Mouse (Mus musculus): ENCODE measurements around the gene Hoxb4. TPM values are rescaled to one million over a fixed set of nuclear protein-coding genes. Genes with fewer than 3 reads are reported as not detected.
A peak's percentile ranks its signal among the peaks of the same experiment; 100 is the strongest.

Gene Hoxb4
- polyA plus RNA-seq, 1 experiment from 2014 or later, result 4.1 TPM

GRCm38 (mm10) chr11:96353522-96353841 is 35.4 kb downstream of the Hoxb4 start:
- WGBS, result under 1% methylated on average over 14 of the region's 14 CpGs
- Histone ChIP-seq H3K9me3 (ENCODE audit: low read length) (no peaks in the 10 kb centered on the region), H3K4me2 (replicated peaks; ENCODE audit: low read depth, low read length) (peak overlapping the region; percentile 80), H3K4me3 (ENCODE audit: low read length) (peak overlapping the region; percentile 73), H3K9ac (replicated peaks; ENCODE audit: low read length) (peak overlapping the region; percentile 99), H3K27me3 (ENCODE audit: insufficient read depth, low read length) (no peaks in the 10 kb centered on the region), H3K36me3 (ENCODE audit: insufficient read depth, low read length) (0 out of 2 replicates have a peak, but pooled peaks cover 5% of the 10 kb centered on the region), H3K4me1 (ENCODE audit: insufficient read depth, low read length) (peaks cover 39% of the 10 kb centered on the region), H3K27ac (ENCODE audit: low read length) (peak overlapping the region; percentile 99)
- ATAC-seq (ENCODE audit: low FRiP score, low TSS enrichment), result no peak

GRCm38 (mm10) chr11:96353939-96354338 is 35.9 kb downstream of the Hoxb4 start:
- 3% methylated on average over 8 of the region's 8 CpGs for WGBS

DNA sequence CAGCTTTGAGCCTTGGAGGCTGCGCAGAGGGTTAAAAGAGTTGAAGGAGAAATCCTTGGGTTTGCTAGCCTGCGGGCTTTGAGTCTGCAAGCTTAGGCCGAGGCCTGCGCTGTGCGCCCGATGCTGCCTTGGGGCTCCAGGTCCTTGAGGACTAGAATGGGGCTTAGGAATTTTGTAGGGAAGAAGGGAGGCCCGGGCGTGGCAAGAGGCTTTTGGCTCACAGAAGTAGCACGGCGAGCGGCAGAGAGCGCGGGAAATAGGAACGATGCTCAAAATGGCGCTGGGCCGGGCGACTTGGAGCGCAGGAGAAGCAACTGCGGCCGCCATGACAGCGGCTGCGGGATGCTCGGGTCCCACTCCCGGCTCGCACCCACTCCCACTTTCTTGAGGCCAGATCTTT is 36.3 kb downstream of the Hoxb4 start:
- WGBS, result under 1% methylated on average over 25 of the region's 25 CpGs
- H3K4me3 ChIP-seq (ENCODE audit: low read length), result peak overlapping the region; percentile 73
- H3K36me3 ChIP-seq (ENCODE audit: insufficient read depth, low read length), result 0 out of 2 replicates have a peak, but pooled peaks cover 5% of the 10 kb centered on the region
- H3K4me1 ChIP-seq (ENCODE audit: insufficient read depth, low read length), result peaks cover 30% of the 10 kb centered on the region
- H3K4me2 ChIP-seq (replicated peaks; ENCODE audit: low read depth, low read length), result peak overlapping the region; percentile 80
- no peak for ATAC-seq (ENCODE audit: low FRiP score, low TSS enrichment)
- no peaks in the 10 kb centered on the region for H3K9me3 ChIP-seq (ENCODE audit: low read length)
- H3K9ac ChIP-seq (replicated peaks; ENCODE audit: low read length), result peak overlapping the region; percentile 89
- H3K27me3 ChIP-seq (ENCODE audit: insufficient read depth, low read length), result no peaks in the 10 kb centered on the region
- peak overlapping the region; percentile 95 for H3K27ac ChIP-seq (ENCODE audit: low read length)

More at GRCm38 (mm10) chr11:96353939-96354338, 35.9 kb downstream of the Hoxb4 start:
- Histone ChIP-seq H3K9me3 (ENCODE audit: low read length) (no peaks in the 10 kb centered on the region), H3K9ac (replicated peaks; ENCODE audit: low read length) (peak overlapping the region; percentile 89), H3K4me2 (replicated peaks; ENCODE audit: low read depth, low read length) (peak overlapping the region; percentile 80), H3K4me3 (ENCODE audit: low read length) (peak overlapping the region; percentile 73), H3K36me3 (ENCODE audit: insufficient read depth, low read length) (0 out of 2 replicates have a peak, but pooled peaks cover 5% of the 10 kb centered on the region), H3K27me3 (ENCODE audit: insufficient read depth, low read length) (no peaks in the 10 kb centered on the region), H3K27ac (ENCODE audit: low read length) (peak overlapping the region; percentile 95), H3K4me1 (ENCODE audit: insufficient read depth, low read length) (peaks cover 34% of the 10 kb centered on the region)
- no peak for ATAC-seq (ENCODE audit: low FRiP score, low TSS enrichment)

DNA sequence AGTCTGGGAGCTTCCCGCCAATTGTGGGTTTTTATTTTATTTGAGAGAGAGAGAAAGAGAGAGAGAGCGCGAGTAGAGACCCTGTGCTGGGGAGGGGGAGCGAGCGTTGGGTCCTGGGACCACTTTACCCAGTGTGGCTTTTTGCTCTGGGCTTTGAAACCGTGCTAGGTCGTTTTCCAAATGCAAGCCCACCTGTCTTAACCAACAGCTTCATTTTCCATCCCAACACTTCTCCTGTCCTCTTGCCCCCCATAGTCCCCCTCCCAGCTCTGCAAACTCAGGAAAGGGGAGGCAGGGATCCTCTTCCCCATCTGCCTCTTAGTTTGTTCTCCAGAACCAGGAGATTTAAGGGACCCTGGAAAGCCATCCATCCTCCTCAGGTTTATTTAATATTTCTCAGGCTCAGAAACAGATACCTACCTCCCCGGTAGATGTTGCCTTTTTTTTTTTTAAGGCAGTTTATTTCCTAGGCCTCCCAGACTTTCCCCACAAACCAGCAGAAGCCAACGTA is 36.8 kb downstream of the Hoxb4 start:
- Histone ChIP-seq H3K27me3 (ENCODE audit: insufficient read depth, low read length) (no peaks in the 10 kb centered on the region), H3K9me3 (ENCODE audit: low read length) (no peaks in the 10 kb centered on the region), H3K4me3 (ENCODE audit: low read length) (peak overlapping the region; percentile 73), H3K36me3 (ENCODE audit: insufficient read depth, low read length) (0 out of 2 replicates have a peak, but pooled peaks cover 5% of the 10 kb centered on the region), H3K9ac (replicated peaks; ENCODE audit: low read length) (peak overlapping the region; percentile 89), H3K27ac (ENCODE audit: low read length) (peak overlapping the region; percentile 95), H3K4me1 (ENCODE audit: insufficient read depth, low read length) (peaks cover 25% of the 10 kb centered on the region), H3K4me2 (replicated peaks; ENCODE audit: low read depth, low read length) (peak overlapping the region; percentile 80)
- no peak for ATAC-seq (ENCODE audit: low FRiP score, low TSS enrichment)
- 8% methylated on average over 9 of the region's 9 CpGs for WGBS

GRCm38 (mm10) chr11:96363807-96364206 is 45.7 kb downstream of the Hoxb4 start:
- Histone ChIP-seq H3K4me3 (ENCODE audit: low read length) (no peak overlapping the region), H3K9ac (replicated peaks; ENCODE audit: low read length) (no peak overlapping the region), H3K9me3 (ENCODE audit: low read length) (no peaks in the 10 kb centered on the region), H3K27ac (ENCODE audit: low read length) (no peak overlapping the region), H3K4me2 (replicated peaks; ENCODE audit: low read depth, low read length) (no peak overlapping the region), H3K36me3 (ENCODE audit: insufficient read depth, low read length) (no peaks in the 10 kb centered on the region), H3K4me1 (ENCODE audit: insufficient read depth, low read length) (peaks cover 34% of the 10 kb centered on the region), H3K27me3 (ENCODE audit: insufficient read depth, low read length) (peaks cover 23% of the 10 kb centered on the region)
- ATAC-seq (ENCODE audit: low FRiP score, low TSS enrichment), result peak; percentile 88
- 5% methylated on average over 5 of the region's 5 CpGs for WGBS

- Histone ChIP-seq H3K36me3 (ENCODE audit: insufficient read depth, low read length) (no peaks in the 10 kb centered on the region), H3K4me1 (ENCODE audit: insufficient read depth, low read length) (peaks cover 35% of the 10 kb centered on the region), H3K9me3 (ENCODE audit: low read length) (no peaks in the 10 kb centered on the region), H3K4me2 (replicated peaks; ENCODE audit: low read depth, low read length) (peak within 1 kb of the TSS; percentile 53), H3K27me3 (ENCODE audit: insufficient read depth, low read length) (peaks cover 23% of the 10 kb centered on the region), H3K4me3 (ENCODE audit: low read length) (peak within 1 kb of the TSS; percentile 36), H3K9ac (replicated peaks; ENCODE audit: low read length) (peak within 1 kb of the TSS; percentile 47), H3K27ac (ENCODE audit: low read length) (no peak within 1 kb of the TSS)
- WGBS, result 16% methylated on average over 26 of the region's 26 CpGs
- no peak for ATAC-seq (ENCODE audit: low FRiP score, low TSS enrichment)
Measured at GRCm38 (mm10) chr11:96365441-96366091, 47.5 kb downstream of the Hoxb4 start, which contains the start of gene Hoxb1. TSS of gene Hoxb1 (plus strand) at chr11:96365752.

- 5% methylated on average over 47 of the region's 47 CpGs for WGBS
- ATAC-seq (ENCODE audit: low FRiP score, low TSS enrichment), result peak; percentile 24; the same call in 1 of the 2 replicates
Measured at GRCm38 (mm10) chr11:96366092-96367041, 48.3 kb downstream of the Hoxb4 start.

GRCm38 (mm10) chr11:96367141-96367540 is 49.1 kb downstream of the Hoxb4 start:
- Histone ChIP-seq H3K27ac (ENCODE audit: low read length) (no peak overlapping the region), H3K9ac (replicated peaks; ENCODE audit: low read length) (no peak overlapping the region), H3K4me1 (ENCODE audit: insufficient read depth, low read length) (peaks cover 40% of the 10 kb centered on the region), H3K36me3 (ENCODE audit: insufficient read depth, low read length) (no peaks in the 10 kb centered on the region), H3K4me3 (ENCODE audit: low read length) (peak overlapping the region; percentile 36; the same call in 1 of the 2 replicates), H3K27me3 (ENCODE audit: insufficient read depth, low read length) (peaks cover 23% of the 10 kb centered on the region), H3K4me2 (replicated peaks; ENCODE audit: low read depth, low read length) (peak overlapping the region; percentile 53; the same call in 1 of the 2 replicates), H3K9me3 (ENCODE audit: low read length) (no peaks in the 10 kb centered on the region)
- no peak for ATAC-seq (ENCODE audit: low FRiP score, low TSS enrichment)
- WGBS, result 45% methylated on average over 6 of the region's 6 CpGs

More at GRCm38 (mm10) chr11:96366092-96367041, 48.3 kb downstream of the Hoxb4 start:
- peak overlapping the region; percentile 47 for H3K9ac ChIP-seq (replicated peaks; ENCODE audit: low read length)
- H3K4me3 ChIP-seq (ENCODE audit: low read length), result peak overlapping the region; percentile 36
- H3K27ac ChIP-seq (ENCODE audit: low read length), result no peak overlapping the region
- H3K4me1 ChIP-seq (ENCODE audit: insufficient read depth, low read length), result peaks cover 35% of the 10 kb centered on the region
- no peaks in the 10 kb centered on the region for H3K36me3 ChIP-seq (ENCODE audit: insufficient read depth, low read length)
- H3K9me3 ChIP-seq (ENCODE audit: low read length), result no peaks in the 10 kb centered on the region
- H3K27me3 ChIP-seq (ENCODE audit: insufficient read depth, low read length), result peaks cover 23% of the 10 kb centered on the region
- peak overlapping the region; percentile 53 for H3K4me2 ChIP-seq (replicated peaks; ENCODE audit: low read depth, low read length)

- H3K9me3 ChIP-seq (ENCODE audit: low read length), result no peaks in the 10 kb centered on the region
- H3K27me3 ChIP-seq (ENCODE audit: insufficient read depth, low read length), result peaks cover 23% of the 10 kb centered on the region
- 40% methylated on average over 5 of the region's 5 CpGs for WGBS
- no peaks in the 10 kb centered on the region for H3K36me3 ChIP-seq (ENCODE audit: insufficient read depth, low read length)
- ATAC-seq (ENCODE audit: low FRiP score, low TSS enrichment), result no peak
- H3K9ac ChIP-seq (replicated peaks; ENCODE audit: low read length), result no peak overlapping the region
- H3K4me3 ChIP-seq (ENCODE audit: low read length), result no peak overlapping the region
- H3K4me2 ChIP-seq (replicated peaks; ENCODE audit: low read depth, low read length), result no peak overlapping the region
- H3K27ac ChIP-seq (ENCODE audit: low read length), result no peak overlapping the region
- peaks cover 39% of the 10 kb centered on the region for H3K4me1 ChIP-seq (ENCODE audit: insufficient read depth, low read length)
Measured at GRCm38 (mm10) chr11:96368686-96369085, 50.6 kb downstream of the Hoxb4 start.

All from kidney, embryonic 16.5 days (tissue).